Mouse (Mus musculus): ENCODE measurements at regions not wholly inside any gene's neighbourhood (a gene's known extent, or its start where the extent isn't known, plus 50 kb on each side); places are given as distances from the start of the nearest gene placed in this dataset.

GRCm38 (mm10) chr13:5576568-5576967, 284.7 kb upstream of the Klf6 start:
- TF ChIP-seq CTCF (IDR thresholded peaks at IDR 0.05; ENCODE audit: low read depth) (no peak), EP300 (optimal IDR thresholded peaks at IDR 0.05) (no peak)

All from stomach, postnatal 0 days (tissue).